Mouse (Mus musculus): ENCODE results near the gene Xdh. TPM values are rescaled to one million over a fixed set of nuclear protein-coding genes. Genes with fewer than 3 reads are reported as not detected.
A peak's percentile ranks its signal among the peaks of the same experiment; 100 is the strongest.

The Xdh gene
- polyA plus RNA-seq, 1 experiment from 2014 or later = 0.46 TPM

GRCm38 (mm10) chr17:73917713-73918112 is 32.3 kb downstream of the Xdh start:
- H3K27ac ChIP-seq (replicated peaks; ENCODE audit: low read depth, low read length) = no peak overlapping the region
- no peaks in the 10 kb centered on the region for H3K36me3 ChIP-seq (replicated peaks; ENCODE audit: control insufficient read depth, insufficient read depth, low read depth, low read length)
- H3K9me3 ChIP-seq (replicated peaks; ENCODE audit: control insufficient read depth, low read length) = no peaks in the 10 kb centered on the region
- no peak overlapping the region for H3K9ac ChIP-seq (replicated peaks; ENCODE audit: low read length)
- DNase-seq (ENCODE audit: low spot score) (no peak), ATAC-seq (replicated peaks; ENCODE audit: insufficient number of reproducible peaks, low FRiP score, low TSS enrichment, low read depth) (no peak)
- WGBS = 81% methylated on average over 5 of the region's 5 CpGs
- no peak overlapping the region for H3K4me3 ChIP-seq (ENCODE audit: low read depth, low read length)
- H3K4me2 ChIP-seq (ENCODE audit: low read depth, low read length) = no peak overlapping the region
- H3K27me3 ChIP-seq (ENCODE audit: control insufficient read depth, insufficient read depth, low read length) = no peaks in the 10 kb centered on the region
- no peaks in the 10 kb centered on the region for H3K4me1 ChIP-seq (ENCODE audit: control insufficient read depth, insufficient read depth, low read length)

- no peak overlapping the region for H3K4me2 ChIP-seq (ENCODE audit: low read depth, low read length)
- no peak overlapping the region for H3K9ac ChIP-seq (replicated peaks; ENCODE audit: low read length)
- H3K9me3 ChIP-seq (replicated peaks; ENCODE audit: control insufficient read depth, low read length) = no peaks in the 10 kb centered on the region
- 57% methylated on average over 4 of the region's 4 CpGs for WGBS
- no peaks in the 10 kb centered on the region for H3K36me3 ChIP-seq (replicated peaks; ENCODE audit: control insufficient read depth, insufficient read depth, low read depth, low read length)
- no peaks in the 10 kb centered on the region for H3K4me1 ChIP-seq (ENCODE audit: control insufficient read depth, insufficient read depth, low read length)
- no peak overlapping the region for H3K27ac ChIP-seq (replicated peaks; ENCODE audit: low read depth, low read length)
- DNase-seq (ENCODE audit: low spot score) = no peak
- ATAC-seq (replicated peaks; ENCODE audit: insufficient number of reproducible peaks, low FRiP score, low TSS enrichment, low read depth) = no peak
- no peaks in the 10 kb centered on the region for H3K27me3 ChIP-seq (ENCODE audit: control insufficient read depth, insufficient read depth, low read length)
- no peak overlapping the region for H3K4me3 ChIP-seq (ENCODE audit: low read depth, low read length)
Measured at GRCm38 (mm10) chr17:73914730-73915129, 35.3 kb downstream of the Xdh start.

GRCm38 (mm10) chr17:73906076-73906475 is 43.9 kb downstream of the Xdh start:
- H3K27ac ChIP-seq (replicated peaks; ENCODE audit: low read depth, low read length) = no peak overlapping the region
- no peak overlapping the region for H3K9ac ChIP-seq (replicated peaks; ENCODE audit: low read length)
- no peak for ATAC-seq (replicated peaks; ENCODE audit: insufficient number of reproducible peaks, low FRiP score, low TSS enrichment, low read depth)
- no peaks in the 10 kb centered on the region for H3K9me3 ChIP-seq (replicated peaks; ENCODE audit: control insufficient read depth, low read length)
- WGBS = 81% methylated on average over 8 of the region's 8 CpGs
- H3K4me2 ChIP-seq (ENCODE audit: low read depth, low read length) = no peak overlapping the region
- DNase-seq (ENCODE audit: low spot score) = no peak
- H3K4me3 ChIP-seq (ENCODE audit: low read depth, low read length) = no peak overlapping the region
- no peaks in the 10 kb centered on the region for H3K36me3 ChIP-seq (replicated peaks; ENCODE audit: control insufficient read depth, insufficient read depth, low read depth, low read length)
- H3K27me3 ChIP-seq (ENCODE audit: control insufficient read depth, insufficient read depth, low read length) = no peaks in the 10 kb centered on the region
- H3K4me1 ChIP-seq (ENCODE audit: control insufficient read depth, insufficient read depth, low read length) = no peaks in the 10 kb centered on the region

GRCm38 (mm10) chr17:73905043-73905750 is 44.8 kb downstream of the Xdh start:
- DNase-seq (ENCODE audit: low spot score) (no peak), ATAC-seq (replicated peaks; ENCODE audit: insufficient number of reproducible peaks, low FRiP score, low TSS enrichment, low read depth) (no peak)
- WGBS = 77% methylated on average over 7 of the region's 7 CpGs
- H3K4me3 ChIP-seq (ENCODE audit: low read depth, low read length) = no peak overlapping the region
- no peaks in the 10 kb centered on the region for H3K36me3 ChIP-seq (replicated peaks; ENCODE audit: control insufficient read depth, insufficient read depth, low read depth, low read length)
- no peaks in the 10 kb centered on the region for H3K9me3 ChIP-seq (replicated peaks; ENCODE audit: control insufficient read depth, low read length)
- H3K27ac ChIP-seq (replicated peaks; ENCODE audit: low read depth, low read length) = no peak overlapping the region
- no peaks in the 10 kb centered on the region for H3K4me1 ChIP-seq (ENCODE audit: control insufficient read depth, insufficient read depth, low read length)
- no peaks in the 10 kb centered on the region for H3K27me3 ChIP-seq (ENCODE audit: control insufficient read depth, insufficient read depth, low read length)
- H3K4me2 ChIP-seq (ENCODE audit: low read depth, low read length) = no peak overlapping the region
- no peak overlapping the region for H3K9ac ChIP-seq (replicated peaks; ENCODE audit: low read length)

GRCm38 (mm10) chr17:73903121-73903520 is 46.9 kb downstream of the Xdh start:
- Histone ChIP-seq H3K36me3 (replicated peaks; ENCODE audit: control insufficient read depth, insufficient read depth, low read depth, low read length) (no peaks in the 10 kb centered on the region), H3K4me1 (ENCODE audit: control insufficient read depth, insufficient read depth, low read length) (no peaks in the 10 kb centered on the region), H3K9me3 (replicated peaks; ENCODE audit: control insufficient read depth, low read length) (no peaks in the 10 kb centered on the region), H3K27ac (replicated peaks; ENCODE audit: low read depth, low read length) (no peak overlapping the region), H3K4me2 (ENCODE audit: low read depth, low read length) (no peak overlapping the region), H3K9ac (replicated peaks; ENCODE audit: low read length) (no peak overlapping the region), H3K4me3 (ENCODE audit: low read depth, low read length) (no peak overlapping the region), H3K27me3 (ENCODE audit: control insufficient read depth, insufficient read depth, low read length) (no peaks in the 10 kb centered on the region)
- 96% methylated on average over 1 of the region's 1 CpGs for WGBS
- ATAC-seq (replicated peaks; ENCODE audit: insufficient number of reproducible peaks, low FRiP score, low TSS enrichment, low read depth) = no peak
- DNase-seq (ENCODE audit: low spot score) = no peak

- Histone ChIP-seq H3K9me3 (replicated peaks; ENCODE audit: control insufficient read depth, low read length) (no peaks in the 10 kb centered on the region), H3K4me3 (ENCODE audit: low read depth, low read length) (no peak overlapping the region), H3K27ac (replicated peaks; ENCODE audit: low read depth, low read length) (no peak overlapping the region), H3K9ac (replicated peaks; ENCODE audit: low read length) (no peak overlapping the region), H3K4me1 (ENCODE audit: control insufficient read depth, insufficient read depth, low read length) (no peaks in the 10 kb centered on the region), H3K36me3 (replicated peaks; ENCODE audit: control insufficient read depth, insufficient read depth, low read depth, low read length) (no peaks in the 10 kb centered on the region), H3K27me3 (ENCODE audit: control insufficient read depth, insufficient read depth, low read length) (no peaks in the 10 kb centered on the region), H3K4me2 (ENCODE audit: low read depth, low read length) (no peak overlapping the region)
- ATAC-seq (replicated peaks; ENCODE audit: insufficient number of reproducible peaks, low FRiP score, low TSS enrichment, low read depth) (peak; percentile 52; the same call in 1 of the 2 replicates), DNase-seq (ENCODE audit: low spot score) (peak; percentile 49)
- 48% methylated on average over 5 of the region's 5 CpGs for WGBS
Measured at GRCm38 (mm10) chr17:73902234-73902636, 47.8 kb downstream of the Xdh start.

GRCm38 (mm10) chr17:73894399-73894798 is 55.6 kb downstream of the Xdh start:
- H3K9ac ChIP-seq (replicated peaks; ENCODE audit: low read length) = no peak overlapping the region
- H3K4me2 ChIP-seq (ENCODE audit: low read depth, low read length) = no peak overlapping the region
- no peaks in the 10 kb centered on the region for H3K36me3 ChIP-seq (replicated peaks; ENCODE audit: control insufficient read depth, insufficient read depth, low read depth, low read length)
- DNase-seq (ENCODE audit: low spot score) (no peak), ATAC-seq (replicated peaks; ENCODE audit: insufficient number of reproducible peaks, low FRiP score, low TSS enrichment, low read depth) (no peak)
- no peaks in the 10 kb centered on the region for H3K27me3 ChIP-seq (ENCODE audit: control insufficient read depth, insufficient read depth, low read length)
- H3K4me1 ChIP-seq (ENCODE audit: control insufficient read depth, insufficient read depth, low read length) = no peaks in the 10 kb centered on the region
- 81% methylated on average over 5 of the region's 5 CpGs for WGBS
- no peak overlapping the region for H3K4me3 ChIP-seq (ENCODE audit: low read depth, low read length)
- H3K9me3 ChIP-seq (replicated peaks; ENCODE audit: control insufficient read depth, low read length) = no peaks in the 10 kb centered on the region
- no peak overlapping the region for H3K27ac ChIP-seq (replicated peaks; ENCODE audit: low read depth, low read length)

- DNase-seq (ENCODE audit: low spot score) (no peak), ATAC-seq (replicated peaks; ENCODE audit: insufficient number of reproducible peaks, low FRiP score, low TSS enrichment, low read depth) (no peak)
- H3K4me3 ChIP-seq (ENCODE audit: low read depth, low read length) = no peak overlapping the region
- H3K36me3 ChIP-seq (replicated peaks; ENCODE audit: control insufficient read depth, insufficient read depth, low read depth, low read length) = no peaks in the 10 kb centered on the region
- H3K27me3 ChIP-seq (ENCODE audit: control insufficient read depth, insufficient read depth, low read length) = no peaks in the 10 kb centered on the region
- H3K27ac ChIP-seq (replicated peaks; ENCODE audit: low read depth, low read length) = no peak overlapping the region
- no peaks in the 10 kb centered on the region for H3K4me1 ChIP-seq (ENCODE audit: control insufficient read depth, insufficient read depth, low read length)
- no peak overlapping the region for H3K9ac ChIP-seq (replicated peaks; ENCODE audit: low read length)
- 85% methylated on average over 4 of the region's 4 CpGs for WGBS
- H3K9me3 ChIP-seq (replicated peaks; ENCODE audit: control insufficient read depth, low read length) = no peaks in the 10 kb centered on the region
- no peak overlapping the region for H3K4me2 ChIP-seq (ENCODE audit: low read depth, low read length)
Measured at GRCm38 (mm10) chr17:73893822-73894221, 56.2 kb downstream of the Xdh start.

Data from embryonic facial prominence, embryonic 11.5 days (tissue).